Mouse (Mus musculus): ENCODE data around the gene Ap3b1.
A peak's percentile ranks its signal among the peaks of the same experiment; 100 is the strongest.

Gene Ap3b1

GRCm38 (mm10) chr13:94375526-94376390 is 17.0 kb downstream of the Ap3b1 start:
- DNase-seq (ENCODE audit: low spot score in 2 of 2): no peak

GRCm38 (mm10) chr13:94379006-94379405 is 20.2 kb downstream of the Ap3b1 start:
- DNase-seq (ENCODE audit: low spot score in 2 of 2): no peak

- no peak for DNase-seq (ENCODE audit: low spot score in 2 of 2)
Observed at GRCm38 (mm10) chr13:94381427-94381826, 22.7 kb downstream of the Ap3b1 start.

- DNase-seq (ENCODE audit: low spot score in 2 of 2): peak in 1 of 2 experiments; percentile 22
Observed at GRCm38 (mm10) chr13:94381829-94382675, 23.3 kb downstream of the Ap3b1 start.

GRCm38 (mm10) chr13:94384931-94385570 is 26.3 kb downstream of the Ap3b1 start:
- no peak for DNase-seq (ENCODE audit: low spot score in 2 of 2)

- DNase-seq (ENCODE audit: low spot score in 2 of 2): no peak
Observed at GRCm38 (mm10) chr13:94388566-94388965, 29.8 kb downstream of the Ap3b1 start.

GRCm38 (mm10) chr13:94389541-94389940 is 30.8 kb downstream of the Ap3b1 start:
- no peak for DNase-seq (ENCODE audit: low spot score in 2 of 2)

- DNase-seq (ENCODE audit: low spot score in 2 of 2): no peak
Observed at GRCm38 (mm10) chr13:94392282-94392681, 33.5 kb downstream of the Ap3b1 start.

GRCm38 (mm10) chr13:94394486-94394885 is 35.7 kb downstream of the Ap3b1 start:
- DNase-seq (ENCODE audit: low spot score in 2 of 2): no peak

GRCm38 (mm10) chr13:94395763-94396162 is 37.0 kb downstream of the Ap3b1 start:
- DNase-seq (ENCODE audit: low spot score in 2 of 2): peak; percentile 50 to 61

GRCm38 (mm10) chr13:94396392-94396920 is 37.7 kb downstream of the Ap3b1 start:
- DNase-seq (ENCODE audit: low spot score in 2 of 2): no peak

- peak; percentile 15 to 64 for DNase-seq (ENCODE audit: low spot score in 2 of 2)
Observed at GRCm38 (mm10) chr13:94398568-94399374, 40.0 kb downstream of the Ap3b1 start.

GRCm38 (mm10) chr13:94400465-94400864 is 41.7 kb downstream of the Ap3b1 start:
- DNase-seq (ENCODE audit: low spot score in 2 of 2): no peak

GRCm38 (mm10) chr13:94423600-94423999 is 64.8 kb downstream of the Ap3b1 start:
- no peak for DNase-seq (ENCODE audit: low spot score in 2 of 2)

- DNase-seq (ENCODE audit: low spot score in 2 of 2): no peak
Observed at GRCm38 (mm10) chr13:94429567-94429966, 70.8 kb downstream of the Ap3b1 start.

- DNase-seq (ENCODE audit: low spot score in 2 of 2): no peak
Observed at GRCm38 (mm10) chr13:94439386-94439785, 80.6 kb downstream of the Ap3b1 start.

- peak; percentile 26 to 43 for DNase-seq (ENCODE audit: low spot score in 2 of 2)
Observed at GRCm38 (mm10) chr13:94441199-94441598, 82.4 kb downstream of the Ap3b1 start.

- no peak for DNase-seq (ENCODE audit: low spot score in 2 of 2)
Observed at GRCm38 (mm10) chr13:94443411-94443810, 84.7 kb downstream of the Ap3b1 start.

GRCm38 (mm10) chr13:94445103-94445502 is 86.3 kb downstream of the Ap3b1 start:
- DNase-seq (ENCODE audit: low spot score in 2 of 2): no peak

GRCm38 (mm10) chr13:94447003-94447402 is 88.2 kb downstream of the Ap3b1 start:
- no peak for DNase-seq (ENCODE audit: low spot score in 2 of 2)

- no peak for DNase-seq (ENCODE audit: low spot score in 2 of 2)
Observed at GRCm38 (mm10) chr13:94449593-94449992, 90.8 kb downstream of the Ap3b1 start.

All from heart, adult 9 months (tissue).